Mouse (Mus musculus): ENCODE measurements around the gene S100a5. TPM values are rescaled to one million over a fixed set of nuclear protein-coding genes. Genes with fewer than 3 reads are reported as not detected.

Gene S100a5
- polyA plus RNA-seq, 2 experiments, result not detected

GRCm38 (mm10) chr3:90585595-90585994, 22.7 kb upstream of the S100a5 start:
- no peak overlapping the region for H3K4me2 ChIP-seq (ENCODE audit: low read depth)
- no peak for ATAC-seq (ENCODE audit: insufficient read depth)
- H3K36me3 ChIP-seq (replicated peaks; ENCODE audit: control insufficient read depth, insufficient read depth, low read depth), result no peaks in the 10 kb centered on the region
- H3K27ac ChIP-seq, result no peak overlapping the region
- peaks cover 0 to 2% of the 10 kb centered on the region in 2 experiments; a peak in 1 of 4 replicates for H3K4me1 ChIP-seq (replicated peaks; ENCODE audit: control insufficient read depth in 2 of 2, insufficient read depth in 2 of 2, low read length in 1 of 2)
- H3K9ac ChIP-seq (replicated peaks), result no peak overlapping the region
- WGBS (ENCODE audit: insufficient replicate concordance), result 29% methylated on average over 5 of the region's 5 CpGs
- no peaks in the 10 kb centered on the region for H3K9me3 ChIP-seq (ENCODE audit: control insufficient read depth, low read length)
- no peak for DNase-seq (ENCODE audit: low read depth in 3 of 3, low spot score in 3 of 3)
- no peaks in the 10 kb centered on the region for H3K27me3 ChIP-seq (ENCODE audit: control insufficient read depth, insufficient read depth, low read length)
- no peak overlapping the region for H3K4me3 ChIP-seq (ENCODE audit: insufficient read depth in 1 of 2, low read depth in 2 of 2, low read length in 2 of 2)
- TF ChIP-seq CTCF (IDR thresholded peaks at IDR 0.05; ENCODE audit: low read depth) (peak; percentile 92), EP300 (IDR thresholded peaks at IDR 0.05; ENCODE audit: low read depth) (no peak)

DNA sequence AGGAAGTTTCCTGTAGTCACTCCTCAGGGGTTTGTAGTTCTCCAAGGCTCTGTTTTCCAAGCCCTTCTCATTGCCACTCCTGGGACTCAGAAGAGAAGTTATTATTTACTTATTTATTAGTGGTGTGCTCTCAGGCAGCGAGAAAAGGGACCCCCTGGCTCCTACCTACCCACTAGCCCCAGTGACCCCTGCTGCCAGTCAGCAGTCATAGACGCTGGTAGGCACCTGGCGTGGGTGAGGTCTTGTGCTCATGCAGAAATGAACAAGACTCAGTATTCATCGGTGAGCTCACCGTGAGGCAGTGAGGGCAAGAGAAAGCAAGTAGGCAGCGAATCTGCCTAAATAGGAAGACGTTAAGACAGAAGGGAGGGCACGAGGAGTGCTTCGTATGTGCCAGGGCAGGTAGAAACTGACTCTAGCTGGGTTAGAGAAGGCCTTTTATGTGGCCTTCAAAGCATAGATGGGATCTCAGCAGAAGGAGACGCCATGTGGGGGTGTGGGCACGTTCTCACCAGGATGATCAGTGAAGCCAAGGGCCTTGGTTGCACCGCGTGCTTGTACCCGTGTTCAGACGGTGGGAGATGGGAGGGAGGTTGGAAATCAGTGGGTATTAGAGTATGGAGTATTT, 22.2 kb upstream of the S100a5 start:
- no peak overlapping the region for H3K4me2 ChIP-seq (ENCODE audit: low read depth)
- no peaks in the 10 kb centered on the region for H3K27me3 ChIP-seq (ENCODE audit: control insufficient read depth, insufficient read depth, low read length)
- no peak overlapping the region for H3K27ac ChIP-seq
- no peak overlapping the region for H3K9ac ChIP-seq (replicated peaks)
- DNase-seq (ENCODE audit: low read depth in 3 of 3, low spot score in 3 of 3) (no peak), ATAC-seq (ENCODE audit: insufficient read depth) (no peak)
- no peaks in the 10 kb centered on the region for H3K36me3 ChIP-seq (replicated peaks; ENCODE audit: control insufficient read depth, insufficient read depth, low read depth)
- no peak for TF ChIP-seq CTCF (IDR thresholded peaks at IDR 0.05; ENCODE audit: low read depth)
- no peak for TF ChIP-seq EP300 (IDR thresholded peaks at IDR 0.05; ENCODE audit: low read depth)
- 67% methylated on average over 15 of the region's 15 CpGs for whole genome bisulfite sequencing (ENCODE audit: insufficient replicate concordance)
- no peaks in the 10 kb centered on the region for H3K9me3 ChIP-seq (ENCODE audit: control insufficient read depth, low read length)
- H3K4me3 ChIP-seq (ENCODE audit: insufficient read depth in 1 of 2, low read depth in 2 of 2, low read length in 2 of 2), result no peak overlapping the region
- H3K4me1 ChIP-seq (replicated peaks; ENCODE audit: control insufficient read depth in 2 of 2, insufficient read depth in 2 of 2, low read length in 1 of 2), result peaks cover 0 to 2% of the 10 kb centered on the region in 2 experiments; a peak in 1 of 4 replicates

DNA sequence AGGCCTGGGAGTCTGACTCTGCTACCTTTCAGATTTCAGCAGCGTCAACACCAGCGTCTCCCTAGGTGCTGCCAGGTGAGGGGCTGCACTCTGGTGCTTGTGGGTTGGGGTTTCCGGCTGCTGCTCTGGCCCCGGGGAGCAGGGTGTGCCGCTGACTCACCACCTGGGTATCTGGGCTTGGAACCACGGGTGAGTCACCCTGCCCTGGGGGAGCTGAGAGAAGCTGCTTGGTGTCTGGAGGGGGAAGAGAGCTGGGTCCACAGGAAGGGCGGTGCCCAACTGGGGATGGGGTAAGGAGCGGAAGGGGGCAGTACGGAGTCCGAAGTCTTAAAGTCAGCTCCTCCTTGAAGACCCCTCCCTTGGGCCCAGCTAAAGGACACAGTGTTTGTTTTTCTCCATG, 21.4 kb upstream of the S100a5 start:
- no peak for TF ChIP-seq CTCF (IDR thresholded peaks at IDR 0.05; ENCODE audit: low read depth)
- TF ChIP-seq EP300 (IDR thresholded peaks at IDR 0.05; ENCODE audit: low read depth), result no peak
- no peak overlapping the region for H3K4me2 ChIP-seq (ENCODE audit: low read depth)
- no peak overlapping the region for H3K27ac ChIP-seq
- ATAC-seq (ENCODE audit: insufficient read depth) (no peak), DNase-seq (ENCODE audit: low read depth in 3 of 3, low spot score in 3 of 3) (peak in 1 of 3 experiments; percentile 47)
- peaks cover 0 to 2% of the 10 kb centered on the region in 2 experiments; a peak in 1 of 4 replicates for H3K4me1 ChIP-seq (replicated peaks; ENCODE audit: control insufficient read depth in 2 of 2, insufficient read depth in 2 of 2, low read length in 1 of 2)
- no peak overlapping the region for H3K4me3 ChIP-seq (ENCODE audit: insufficient read depth in 1 of 2, low read depth in 2 of 2, low read length in 2 of 2)
- no peaks in the 10 kb centered on the region for H3K27me3 ChIP-seq (ENCODE audit: control insufficient read depth, insufficient read depth, low read length)
- no peaks in the 10 kb centered on the region for H3K36me3 ChIP-seq (replicated peaks; ENCODE audit: control insufficient read depth, insufficient read depth, low read depth)
- WGBS (ENCODE audit: insufficient replicate concordance), result 15% methylated on average over 10 of the region's 10 CpGs
- no peak overlapping the region for H3K9ac ChIP-seq (replicated peaks)
- H3K9me3 ChIP-seq (ENCODE audit: control insufficient read depth, low read length), result no peaks in the 10 kb centered on the region

GRCm38 (mm10) chr3:90587361-90588101, 20.8 kb upstream of the S100a5 start:
- no peak overlapping the region for H3K27ac ChIP-seq
- peaks cover 0 to 2% of the 10 kb centered on the region in 2 experiments; a peak in 1 of 4 replicates for H3K4me1 ChIP-seq (replicated peaks; ENCODE audit: control insufficient read depth in 2 of 2, insufficient read depth in 2 of 2, low read length in 1 of 2)
- ATAC-seq (ENCODE audit: insufficient read depth) (no peak), DNase-seq (ENCODE audit: low read depth in 3 of 3, low spot score in 3 of 3) (no peak)
- no peak overlapping the region for H3K4me3 ChIP-seq (ENCODE audit: insufficient read depth in 1 of 2, low read depth in 2 of 2, low read length in 2 of 2)
- no peak overlapping the region for H3K4me2 ChIP-seq (ENCODE audit: low read depth)
- H3K9ac ChIP-seq (replicated peaks), result no peak overlapping the region
- H3K9me3 ChIP-seq (ENCODE audit: control insufficient read depth, low read length), result no peaks in the 10 kb centered on the region
- H3K36me3 ChIP-seq (replicated peaks; ENCODE audit: control insufficient read depth, insufficient read depth, low read depth), result no peaks in the 10 kb centered on the region
- H3K27me3 ChIP-seq (ENCODE audit: control insufficient read depth, insufficient read depth, low read length), result no peaks in the 10 kb centered on the region
- 75% methylated on average over 14 of the region's 14 CpGs for WGBS (ENCODE audit: insufficient replicate concordance)
- TF ChIP-seq CTCF (IDR thresholded peaks at IDR 0.05; ENCODE audit: low read depth), result no peak
- TF ChIP-seq EP300 (IDR thresholded peaks at IDR 0.05; ENCODE audit: low read depth), result no peak

DNA sequence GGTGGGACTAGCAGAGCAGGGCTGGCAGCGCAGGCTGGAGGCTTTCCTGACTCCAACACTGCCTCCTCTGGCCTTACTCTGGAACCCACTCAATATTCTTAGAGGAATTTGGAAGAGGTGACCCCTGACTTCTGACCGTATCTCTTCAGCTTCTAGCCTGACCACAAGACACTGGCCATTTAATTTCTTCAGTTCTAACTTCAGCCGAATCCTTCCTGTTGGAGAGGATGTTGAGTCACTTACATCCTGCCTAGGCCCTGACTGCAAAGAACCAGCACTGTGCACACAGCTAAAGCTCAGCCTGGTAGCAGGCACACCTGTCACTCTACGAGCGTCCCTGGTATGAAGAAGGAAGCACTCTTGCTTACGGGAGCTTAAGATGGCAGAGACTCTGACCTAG, 18.9 kb upstream of the S100a5 start:
- WGBS (ENCODE audit: insufficient replicate concordance), result 29% methylated on average over 6 of the region's 6 CpGs
- no peaks in the 10 kb centered on the region for H3K36me3 ChIP-seq (replicated peaks; ENCODE audit: control insufficient read depth, insufficient read depth, low read depth)
- H3K9me3 ChIP-seq (ENCODE audit: control insufficient read depth, low read length), result no peaks in the 10 kb centered on the region
- H3K4me2 ChIP-seq (ENCODE audit: low read depth), result no peak overlapping the region
- H3K4me3 ChIP-seq (ENCODE audit: insufficient read depth in 1 of 2, low read depth in 2 of 2, low read length in 2 of 2), result no peak overlapping the region
- DNase-seq (ENCODE audit: low read depth in 3 of 3, low spot score in 3 of 3) (no peak), ATAC-seq (ENCODE audit: insufficient read depth) (no peak)
- H3K27ac ChIP-seq, result no peak overlapping the region
- no peak overlapping the region for H3K9ac ChIP-seq (replicated peaks)
- H3K4me1 ChIP-seq (replicated peaks; ENCODE audit: control insufficient read depth in 2 of 2, insufficient read depth in 2 of 2, low read length in 1 of 2), result peaks cover 0 to 2% of the 10 kb centered on the region in 2 experiments; a peak in 1 of 4 replicates
- TF ChIP-seq CTCF (IDR thresholded peaks at IDR 0.05; ENCODE audit: low read depth) (no peak), EP300 (IDR thresholded peaks at IDR 0.05; ENCODE audit: low read depth) (no peak)
- no peaks in the 10 kb centered on the region for H3K27me3 ChIP-seq (ENCODE audit: control insufficient read depth, insufficient read depth, low read length)

Measured in liver, embryonic 14.5 days (tissue).